Mouse (Mus musculus) heart, embryonic 15.5 days (tissue): ENCODE measurements around the gene St6galnac1. TPM values are rescaled to one million over a fixed set of nuclear protein-coding genes. Genes with fewer than 3 reads are reported as not detected.
"Not testable (repeated sequence)": the region's sequence is repeated elsewhere in the genome, so short reads cannot be mapped to it uniquely, and the experiment has no call there.

Experiments
- ATAC-seq: fragments of 200-750 bp; cut with Nextera tagmentation; replicated peaks from 2 replicates; pipeline ENCODE4 v1.8.0; 2017; ENCODE audit warnings: low read depth, moderate TSS enrichment; ENCODE audit not compliant: insufficient number of reproducible peaks, insufficient read depth, low FRiP score
- H3K27ac ChIP-seq: fragments of 300-500 bp; sonication (generic); 2 replicates; pipeline ENCODE4 v1.5.1; 2015; ENCODE audit warnings: mild to moderate bottlenecking, inconsistent platforms
- H3K27me3 ChIP-seq: fragments of 300-500 bp; sonication (generic); 2 replicates; pipeline ENCODE4 v1.6.1; 2015; ENCODE audit warnings: inconsistent platforms
- H3K36me3 ChIP-seq: fragments of 300-500 bp; sonication (generic); 2 replicates; pipeline ENCODE4 v1.6.1; 2015; ENCODE audit warnings: mild to moderate bottlenecking, inconsistent platforms
- H3K4me1 ChIP-seq: fragments of 300-500 bp; sonication (generic); replicated peaks from 2 replicates; pipeline ENCODE4 v1.6.1; 2015; ENCODE audit warnings: inconsistent platforms
- H3K4me2 ChIP-seq: fragments of 300-500 bp; sonication (generic); 2 replicates; pipeline ENCODE4 v1.6.1; 2015; ENCODE audit warnings: inconsistent platforms, mild to moderate bottlenecking, moderate library complexity
- H3K4me3 ChIP-seq: fragments of 300-500 bp; sonication (generic); 2 replicates; pipeline ENCODE4 v1.5.1; 2015; ENCODE audit warnings: mild to moderate bottlenecking, inconsistent platforms
- H3K9ac ChIP-seq: fragments of 300-500 bp; sonication (generic); 2 replicates; pipeline ENCODE4 v1.6.1; 2015; ENCODE audit warnings: mild to moderate bottlenecking, inconsistent platforms
- H3K9me3 ChIP-seq: fragments of 300-500 bp; sonication (generic); replicated peaks from 2 replicates; pipeline ENCODE4 v1.6.1; 2016; ENCODE audit warnings: inconsistent platforms
- WGBS: fragments of 180-500 bp; shearing (Covaris S2); methylation state at CpG from one replicate; pipeline ENCODE4 v1.1.7; 2015; ENCODE audit warnings: mixed read lengths; 5-methylcytosine and 5-hydroxymethylcytosine counted together
- polyA plus RNA-seq: library from polyadenylated mRNA; unstranded; fragments of >200 nt; fragmentation: Nextera tagmentation; extraction: Ambion mirVana; gene quantifications from 2 replicates; pipeline ENCODE4 v1.2.1, GENCODE M21; 2015

St6galnac1 gene
- polyA plus RNA-seq, 1 experiment from 2014 or later, result not detected

GRCm38 (mm10) chr11:116753674-116754470 lies 21.4 kb downstream of the St6galnac1 start:
- no peak for ATAC-seq
- Histone ChIP-seq H3K4me2 (no peak overlapping the region), H3K4me3 (no peak overlapping the region), H3K27ac (no peak overlapping the region), H3K9ac (no peak overlapping the region), H3K36me3 (no peaks in the 10 kb centered on the region), H3K4me1 (no peaks in the 10 kb centered on the region; the same call in 1 of the 2 replicates), H3K27me3 (no peaks in the 10 kb centered on the region), H3K9me3 (no peaks in the 10 kb centered on the region)
- WGBS, result 75% methylated on average over 5 of the region's 5 CpGs

GRCm38 (mm10) chr11:116749733-116750132 lies 25.6 kb downstream of the St6galnac1 start:
- Histone ChIP-seq H3K27ac (no peak overlapping the region), H3K9ac (no peak overlapping the region), H3K4me2 (no peak overlapping the region), H3K36me3 (no peaks in the 10 kb centered on the region), H3K27me3 (no peaks in the 10 kb centered on the region), H3K4me3 (no peak overlapping the region), H3K4me1 (no peaks in the 10 kb centered on the region), H3K9me3 (no peaks in the 10 kb centered on the region)
- WGBS, result 72% methylated on average over 8 of the region's 8 CpGs
- no peak for ATAC-seq

- H3K4me2 ChIP-seq, H3K27ac ChIP-seq, H3K9me3 ChIP-seq, ATAC-seq, H3K4me3 ChIP-seq, H3K9ac ChIP-seq, H3K4me1 ChIP-seq, H3K27me3 ChIP-seq, H3K36me3 ChIP-seq: not testable (repeated sequence)
- 81% methylated on average over 2 of the region's 2 CpGs for WGBS
These were observed 26.6 kb downstream of the St6galnac1 start for GRCm38 (mm10) chr11:116748692-116749091.

- WGBS, result 91% methylated on average over 3 of the region's 3 CpGs
- not testable (repeated sequence) for H3K9ac ChIP-seq, H3K27ac ChIP-seq, H3K9me3 ChIP-seq, H3K36me3 ChIP-seq, H3K27me3 ChIP-seq, H3K4me3 ChIP-seq, ATAC-seq, H3K4me1 ChIP-seq, H3K4me2 ChIP-seq
These were observed 28.5 kb downstream of the St6galnac1 start for GRCm38 (mm10) chr11:116746822-116747221.

- not testable (repeated sequence) for H3K27ac ChIP-seq, H3K9ac ChIP-seq, ATAC-seq, H3K9me3 ChIP-seq, H3K4me1 ChIP-seq, H3K4me3 ChIP-seq, H3K36me3 ChIP-seq, H3K4me2 ChIP-seq, H3K27me3 ChIP-seq
- WGBS, result 67% methylated on average over 2 of the region's 2 CpGs
These were observed 29.9 kb downstream of the St6galnac1 start for GRCm38 (mm10) chr11:116745457-116745856.

- H3K27me3 ChIP-seq, result no peaks in the 10 kb centered on the region
- H3K27ac ChIP-seq, result no peak overlapping the region
- H3K4me1 ChIP-seq, result no peaks in the 10 kb centered on the region
- H3K4me2 ChIP-seq, result no peak overlapping the region
- H3K9ac ChIP-seq, result no peak overlapping the region
- no peaks in the 10 kb centered on the region for H3K36me3 ChIP-seq
- WGBS, result 45% methylated on average over 11 of the region's 11 CpGs
- ATAC-seq, result no peak
- H3K4me3 ChIP-seq, result no peak overlapping the region
- no peaks in the 10 kb centered on the region for H3K9me3 ChIP-seq
These were observed 36.9 kb downstream of the St6galnac1 start for GRCm38 (mm10) chr11:116738411-116738810.

- H3K27me3 ChIP-seq, result no peaks in the 10 kb centered on the region
- no peak overlapping the region for H3K27ac ChIP-seq
- 68% methylated on average over 4 of the region's 4 CpGs for WGBS
- no peak overlapping the region for H3K9ac ChIP-seq
- no peaks in the 10 kb centered on the region for H3K9me3 ChIP-seq
- H3K4me2 ChIP-seq, result no peak overlapping the region
- no peaks in the 10 kb centered on the region for H3K4me1 ChIP-seq
- no peaks in the 10 kb centered on the region for H3K36me3 ChIP-seq
- H3K4me3 ChIP-seq, result no peak overlapping the region
- no peak for ATAC-seq
These were observed 42.8 kb downstream of the St6galnac1 start for GRCm38 (mm10) chr11:116732536-116732935.

- not testable (repeated sequence) for H3K4me3 ChIP-seq, H3K9ac ChIP-seq, H3K27me3 ChIP-seq, H3K27ac ChIP-seq, H3K4me1 ChIP-seq, H3K4me2 ChIP-seq, H3K36me3 ChIP-seq, ATAC-seq, H3K9me3 ChIP-seq
- WGBS, result 94% methylated on average over 6 of the region's 6 CpGs
These were observed 44.2 kb downstream of the St6galnac1 start for GRCm38 (mm10) chr11:116731060-116731580.

- Histone ChIP-seq H3K27me3 (no peaks in the 10 kb centered on the region), H3K4me2 (no peak overlapping the region), H3K36me3 (no peaks in the 10 kb centered on the region), H3K9ac (no peak overlapping the region), H3K9me3 (no peaks in the 10 kb centered on the region), H3K27ac (no peak overlapping the region), H3K4me3 (no peak overlapping the region), H3K4me1 (no peaks in the 10 kb centered on the region)
- WGBS, result 73% methylated on average over 9 of the region's 9 CpGs
- ATAC-seq, result no peak
These were observed 45.9 kb downstream of the St6galnac1 start for GRCm38 (mm10) chr11:116729276-116730008.

- Histone ChIP-seq H3K27ac (no peak overlapping the region), H3K9ac (no peak overlapping the region), H3K27me3 (no peaks in the 10 kb centered on the region), H3K9me3 (no peaks in the 10 kb centered on the region), H3K36me3 (no peaks in the 10 kb centered on the region), H3K4me3 (no peak overlapping the region), H3K4me1 (no peaks in the 10 kb centered on the region), H3K4me2 (no peak overlapping the region)
- 76% methylated on average over 3 of the region's 3 CpGs for WGBS
- ATAC-seq, result no peak
These were observed 49.2 kb downstream of the St6galnac1 start for GRCm38 (mm10) chr11:116726156-116726555.

- WGBS, result 37% methylated on average over 27 of the region's 27 CpGs
- no peak; the same call in 1 of the 2 replicates for ATAC-seq
- H3K36me3 ChIP-seq, result no peaks in the 10 kb centered on the region
- peak overlapping the region; percentile 10; the same call in 1 of the 2 replicates for H3K4me2 ChIP-seq
- H3K27me3 ChIP-seq, result no peaks in the 10 kb centered on the region
- no peak overlapping the region for H3K9ac ChIP-seq
- no peaks in the 10 kb centered on the region for H3K9me3 ChIP-seq
- no peak overlapping the region for H3K4me3 ChIP-seq
- H3K27ac ChIP-seq, result no peak overlapping the region
- H3K4me1 ChIP-seq, result no peaks in the 10 kb centered on the region
These were observed 50.0 kb downstream of the St6galnac1 start for GRCm38 (mm10) chr11:116725031-116725948.
